Mouse (Mus musculus) thymus, adult 2 months (tissue): ENCODE data around the gene Zfyve21.

Experiments used
- CTCF ChIP-seq: fragments of 200-500 bp; IDR thresholded peaks from 2 replicates; pipeline ENCODE4 v1.5.1; 2012; ENCODE audit warnings: mild to moderate bottlenecking, control low read depth, low read length, moderate library complexity, borderline replicate concordance; ENCODE audit not compliant: control insufficient read depth, poor library complexity, insufficient read depth; ENCODE audit errors: extremely low read depth
- POLR2A ChIP-seq: fragments of 200-500 bp; IDR thresholded peaks from 2 replicates; pipeline ENCODE4 v1.6.1; 2012; ENCODE audit warnings: mild to moderate bottlenecking, low read length, control low read depth, moderate library complexity; ENCODE audit not compliant: control insufficient read depth, poor library complexity, insufficient read depth; ENCODE audit errors: extremely low read depth

GRCm38 (mm10) chr12:111829447-111829846 is 15.5 kb downstream of the Zfyve21 start:
- TF ChIP-seq CTCF = no peak
- no peak for TF ChIP-seq POLR2A
